Mouse (Mus musculus) testis, adult 2 months (tissue): ENCODE measurements around the gene Lrch3.

ENCODE experiments used
- CTCF ChIP-seq: fragments of 200-500 bp; IDR thresholded peaks from 2 replicates; pipeline ENCODE4 v1.5.1; 2012; ENCODE audit warnings: low read depth, mild to moderate bottlenecking, inconsistent platforms, low read length, moderate library complexity; ENCODE audit not compliant: control insufficient read depth, insufficient read depth, insufficient replicate concordance
- POLR2A ChIP-seq: fragments of 200-500 bp; IDR thresholded peaks from 2 replicates; pipeline ENCODE4 v1.6.1; 2012; ENCODE audit warnings: low read depth, mild to moderate bottlenecking, inconsistent platforms, low read length, moderate library complexity; ENCODE audit not compliant: control insufficient read depth

DNA sequence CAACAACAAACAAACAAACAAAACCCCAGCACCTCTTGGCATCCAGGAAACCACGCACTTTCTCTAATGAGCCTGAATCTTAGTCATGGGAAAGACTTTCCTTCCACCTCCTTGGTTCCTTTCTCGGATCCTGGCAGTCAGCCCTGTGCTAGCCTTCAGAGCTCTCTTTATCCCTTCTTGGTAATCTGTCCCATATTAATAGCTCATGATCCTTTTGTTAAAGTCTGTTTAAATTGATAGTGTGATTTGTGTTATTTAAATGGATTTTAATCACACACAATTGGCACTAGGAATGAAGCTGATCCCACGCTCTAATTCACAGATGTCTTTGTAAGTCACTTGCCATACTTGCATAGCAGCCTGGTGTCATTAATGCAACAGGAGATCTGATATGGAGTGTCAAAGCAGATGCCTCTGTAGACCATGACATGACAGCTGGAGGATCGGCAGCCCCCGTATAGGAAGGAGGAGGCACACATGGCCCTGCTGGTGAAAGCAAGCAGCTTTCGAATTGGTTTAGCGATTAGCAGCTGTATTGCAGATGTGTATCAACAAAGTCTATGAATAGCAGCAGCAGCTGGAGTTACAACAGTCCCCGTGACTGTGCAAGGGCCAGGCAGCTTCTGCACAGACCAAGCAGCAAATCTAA lies 110.7 kb downstream of the Lrch3 start:
- TF ChIP-seq CTCF (no peak), POLR2A (no peak)
